Mouse (Mus musculus) lung, embryonic 14.5 days (tissue): ENCODE measurements around the gene Cfap299. TPM values are rescaled to one million over a fixed set of nuclear protein-coding genes. Genes with fewer than 3 reads are reported as not detected.

Source experiments
- ATAC-seq: fragments of 200-750 bp; cut with Nextera tagmentation; 2 replicates; pipeline ENCODE4 v1.8.0; 2017; ENCODE audit warnings: mild to moderate bottlenecking, moderate TSS enrichment, moderate library complexity; ENCODE audit not compliant: insufficient read depth
- DNase-seq: peaks from one replicate; pipeline ENCODE4 v3.0.0-alpha.2; 2015
- H3K27ac ChIP-seq: fragments of 300-500 bp; sonication (generic); 2 replicates; pipeline ENCODE4 v1.5.1; 2014; ENCODE audit warnings: low read depth, mild to moderate bottlenecking, moderate library complexity
- H3K27me3 ChIP-seq: fragments of 300-500 bp; sonication (generic); 2 replicates; pipeline ENCODE4 v1.6.1; 2014; ENCODE audit warnings: low read length, control low read depth; ENCODE audit not compliant: insufficient read depth
- H3K36me3 ChIP-seq: fragments of 300-500 bp; sonication (generic); 2 replicates; pipeline ENCODE4 v1.6.1; 2014; ENCODE audit warnings: control low read depth; ENCODE audit not compliant: insufficient read depth
- H3K4me1 ChIP-seq: fragments of 300-500 bp; sonication (generic); 2 replicates; pipeline ENCODE4 v1.6.1; 2014; ENCODE audit warnings: antibody characterized with exemption, control low read depth; ENCODE audit not compliant: insufficient read depth
- H3K4me2 ChIP-seq: fragments of 300-500 bp; sonication (generic); 2 replicates; pipeline ENCODE4 v1.6.1; 2014; ENCODE audit warnings: mild to moderate bottlenecking
- H3K4me3 ChIP-seq: fragments of 300-500 bp; sonication (generic); 2 replicates; pipeline ENCODE4 v1.5.1; 2014; ENCODE audit warnings: low read depth, low read length
- H3K9ac ChIP-seq: fragments of 300-500 bp; sonication (generic); 2 replicates; pipeline ENCODE4 v1.6.1; 2014
- H3K9me3 ChIP-seq: fragments of 300-500 bp; sonication (generic); 2 replicates; pipeline ENCODE4 v1.6.1; 2016; ENCODE audit warnings: low read depth, low read length, control low read depth
- CTCF ChIP-seq: IDR thresholded peaks from 2 replicates; pipeline ENCODE4 v1.5.1; 2016; ENCODE audit warnings: antibody characterized with exemption, low read depth
- WGBS: fragments of 180-500 bp; shearing (Covaris S2); extraction: QIAGEN DNeasy Blood & Tissue Kit; methylation state at CpG from one replicate; pipeline ENCODE4 v1.1.7; 2014; 5-methylcytosine and 5-hydroxymethylcytosine counted together
- polyA plus RNA-seq: library from polyadenylated mRNA; unstranded; fragments of >200 nt; fragmentation: Nextera tagmentation; extraction: Ambion mirVana; gene quantifications from 2 replicates; pipeline ENCODE4 v1.2.1, GENCODE M21; 2014

The Cfap299 gene
- polyA plus RNA-seq, 1 experiment from 2014 or later = 2.1 TPM

- ATAC-seq = no peak
- 55% methylated on average over 5 of the region's 5 CpGs for WGBS
- TF ChIP-seq CTCF = no peak
These were observed 374.9 kb downstream of the Cfap299 start for GRCm38 (mm10) chr5:98703963-98704362.

DNA sequence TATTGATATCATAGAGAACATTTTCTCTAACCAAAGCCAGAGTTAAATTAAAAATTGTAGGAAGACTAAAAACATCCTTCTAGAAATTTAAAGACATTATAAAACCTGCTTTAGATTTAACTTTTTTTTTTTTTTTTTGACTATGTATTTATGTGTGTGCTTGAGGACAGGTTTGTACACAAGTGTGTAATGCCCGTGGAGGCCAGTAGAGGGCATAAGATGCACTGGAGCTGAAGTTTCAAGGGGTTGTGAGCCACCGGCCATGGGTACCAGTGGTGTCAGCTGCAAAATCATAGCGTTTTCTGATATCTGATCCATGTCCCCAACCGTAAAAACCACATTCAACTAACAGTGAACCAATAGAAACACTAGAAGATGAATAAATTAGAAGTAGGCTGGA is 377.5 kb downstream of the Cfap299 start:
- H3K27ac ChIP-seq = no peak overlapping the region
- H3K9me3 ChIP-seq = no peaks in the 10 kb centered on the region
- DNase-seq (no peak), ATAC-seq (no peak)
- H3K36me3 ChIP-seq = no peaks in the 10 kb centered on the region
- 81% methylated on average over 4 of the region's 4 CpGs for WGBS
- peak; percentile 39 for TF ChIP-seq CTCF
- no peaks in the 10 kb centered on the region for H3K27me3 ChIP-seq
- no peak overlapping the region for H3K4me2 ChIP-seq
- no peak overlapping the region for H3K9ac ChIP-seq
- no peak overlapping the region for H3K4me3 ChIP-seq
- 0 out of 2 replicates have a peak, but pooled peaks cover 7% of the 10 kb centered on the region for H3K4me1 ChIP-seq

More at GRCm38 (mm10) chr5:98703963-98704362, 374.9 kb downstream of the Cfap299 start:
- DNase-seq = no peak
- no peak overlapping the region for H3K9ac ChIP-seq
- no peaks in the 10 kb centered on the region for H3K36me3 ChIP-seq
- H3K9me3 ChIP-seq = no peaks in the 10 kb centered on the region
- H3K4me3 ChIP-seq = no peak overlapping the region
- no peak overlapping the region for H3K27ac ChIP-seq
- H3K4me2 ChIP-seq = no peak overlapping the region
- H3K4me1 ChIP-seq = 0 out of 2 replicates have a peak, but pooled peaks cover 7% of the 10 kb centered on the region
- no peaks in the 10 kb centered on the region for H3K27me3 ChIP-seq

- Histone ChIP-seq H3K4me3 (no peak overlapping the region), H3K27ac (peak overlapping the region; percentile 61; the same call in 1 of the 2 replicates), H3K9ac (no peak overlapping the region), H3K27me3 (no peaks in the 10 kb centered on the region), H3K9me3 (no peaks in the 10 kb centered on the region), H3K4me1 (no peaks in the 10 kb centered on the region), H3K4me2 (no peak overlapping the region), H3K36me3 (no peaks in the 10 kb centered on the region)
- TF ChIP-seq CTCF = no peak
- ATAC-seq (peak; percentile 52; the same call in 1 of the 2 replicates), DNase-seq (peak; percentile 86)
- WGBS = 53% methylated on average over 2 of the region's 2 CpGs
These were observed 386.3 kb downstream of the Cfap299 start for GRCm38 (mm10) chr5:98715392-98715791.

GRCm38 (mm10) chr5:98732157-98733009 is 403.3 kb downstream of the Cfap299 start:
- no peaks in the 10 kb centered on the region for H3K9me3 ChIP-seq
- ATAC-seq (no peak; the same call in 1 of the 2 replicates), DNase-seq (peak; percentile 29)
- 44% methylated on average over 6 of the region's 6 CpGs for WGBS
- H3K9ac ChIP-seq = no peak overlapping the region
- TF ChIP-seq CTCF = no peak
- no peaks in the 10 kb centered on the region for H3K36me3 ChIP-seq
- H3K27me3 ChIP-seq = no peaks in the 10 kb centered on the region
- H3K4me3 ChIP-seq = no peak overlapping the region
- H3K27ac ChIP-seq = no peak overlapping the region
- H3K4me1 ChIP-seq = no peaks in the 10 kb centered on the region
- H3K4me2 ChIP-seq = no peak overlapping the region

- no peak for DNase-seq
- H3K9me3 ChIP-seq = no peaks in the 10 kb centered on the region
- ATAC-seq = no peak
- H3K27me3 ChIP-seq = no peaks in the 10 kb centered on the region
- no peaks in the 10 kb centered on the region for H3K4me1 ChIP-seq
- H3K4me2 ChIP-seq = no peak overlapping the region
- no peak overlapping the region for H3K27ac ChIP-seq
- H3K36me3 ChIP-seq = no peaks in the 10 kb centered on the region
- no peak overlapping the region for H3K4me3 ChIP-seq
- TF ChIP-seq CTCF = no peak
- no peak overlapping the region for H3K9ac ChIP-seq
- 49% methylated on average over 2 of the region's 2 CpGs for WGBS
These were observed 403.9 kb downstream of the Cfap299 start for GRCm38 (mm10) chr5:98733010-98733399.

DNA sequence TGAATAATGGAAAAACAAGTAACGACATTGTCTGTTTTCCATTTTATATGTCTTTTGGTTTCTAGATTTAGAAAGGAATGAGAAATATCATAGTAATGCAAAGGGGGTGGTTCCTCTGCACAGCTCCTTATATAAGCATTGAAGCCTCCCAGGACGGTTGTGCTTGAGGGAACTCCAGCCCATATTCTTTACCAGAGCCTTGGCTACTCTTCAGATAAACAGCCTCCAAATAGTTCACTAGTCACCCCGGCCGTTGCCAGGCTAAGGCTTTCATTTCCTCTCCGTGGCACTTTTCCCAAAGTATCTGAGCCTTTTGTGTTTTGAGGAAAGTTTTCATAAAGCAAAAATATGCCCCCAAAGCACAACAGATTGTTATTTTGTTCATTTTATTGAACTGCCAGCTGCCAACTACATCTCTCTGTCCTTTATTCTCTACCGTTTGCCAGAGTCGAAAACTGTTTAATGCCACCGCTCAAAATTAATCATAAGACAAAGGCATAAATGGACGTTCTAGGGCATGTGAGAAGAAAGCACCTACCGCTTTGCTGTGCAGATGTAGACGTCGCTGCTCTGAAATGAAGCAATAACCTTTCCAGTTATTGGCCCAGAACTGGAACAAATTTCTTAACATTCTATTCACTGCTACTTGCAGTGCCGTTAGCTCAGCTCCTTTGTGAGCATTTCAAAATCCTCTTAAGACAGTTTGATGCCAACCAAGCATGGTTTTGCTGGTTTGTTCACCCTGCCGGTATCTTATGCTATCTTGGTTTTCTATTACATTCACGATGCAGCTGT is 433.0 kb downstream of the Cfap299 start:
- WGBS = 73% methylated on average over 15 of the region's 15 CpGs
- TF ChIP-seq CTCF = no peak
- no peaks in the 10 kb centered on the region for H3K9me3 ChIP-seq
- H3K9ac ChIP-seq = no peak overlapping the region
- no peak overlapping the region for H3K4me2 ChIP-seq
- no peak overlapping the region for H3K4me3 ChIP-seq
- ATAC-seq (no peak), DNase-seq (peak; percentile 39)
- H3K27ac ChIP-seq = no peak overlapping the region; the same call in 1 of the 2 replicates
- H3K4me1 ChIP-seq = no peaks in the 10 kb centered on the region
- no peaks in the 10 kb centered on the region for H3K27me3 ChIP-seq
- no peaks in the 10 kb centered on the region for H3K36me3 ChIP-seq

DNA sequence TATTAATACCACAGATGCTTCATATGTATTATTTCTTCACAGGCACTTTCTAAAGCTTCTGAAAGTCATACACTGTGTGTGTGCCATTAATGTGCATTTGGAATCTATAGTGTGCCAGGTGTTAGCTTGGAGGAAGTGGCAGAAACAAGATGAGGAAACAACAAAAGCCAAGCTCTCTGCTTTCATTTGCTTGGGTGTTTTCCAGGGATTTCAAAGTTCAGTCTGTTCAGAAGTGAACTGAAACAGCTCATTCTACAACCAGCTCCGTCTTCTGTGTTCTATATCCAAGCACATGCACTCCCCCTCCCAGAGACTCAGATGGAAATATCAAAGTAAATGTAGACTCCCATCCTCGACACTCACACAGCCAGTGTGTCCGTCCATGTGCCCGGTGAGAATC is 449.5 kb downstream of the Cfap299 start:
- Histone ChIP-seq H3K27ac (no peak overlapping the region), H3K4me3 (no peak overlapping the region), H3K9me3 (no peaks in the 10 kb centered on the region), H3K36me3 (no peaks in the 10 kb centered on the region), H3K4me2 (no peak overlapping the region), H3K4me1 (no peaks in the 10 kb centered on the region), H3K9ac (no peak overlapping the region), H3K27me3 (no peaks in the 10 kb centered on the region)
- no peak for TF ChIP-seq CTCF
- WGBS = 72% methylated on average over 4 of the region's 4 CpGs
- DNase-seq (no peak), ATAC-seq (no peak)
